Mouse (Mus musculus) embryonic facial prominence, embryonic 13.5 days (tissue): Measurements from ENCODE around the gene Nudt2. TPM values are rescaled to one million over a fixed set of nuclear protein-coding genes. Genes with fewer than 3 reads are reported as not detected.

Experiments used
- ATAC-seq: fragments of 200-750 bp; cut with Nextera tagmentation; 2 replicates; pipeline ENCODE4 v1.8.0; 2017; ENCODE audit warnings: low read depth; ENCODE audit not compliant: insufficient number of reproducible peaks, insufficient read depth, low FRiP score, low TSS enrichment
- H3K27ac ChIP-seq: fragments of 300-500 bp; sonication (generic); 2 replicates; pipeline ENCODE4 v1.5.1; 2015; ENCODE audit warnings: moderate library complexity, mild to moderate bottlenecking, inconsistent platforms
- H3K27me3 ChIP-seq: fragments of 300-500 bp; sonication (generic); 2 replicates; pipeline ENCODE4 v1.6.1; 2015; ENCODE audit warnings: mild to moderate bottlenecking, inconsistent platforms
- H3K36me3 ChIP-seq: fragments of 300-500 bp; sonication (generic); 2 replicates; pipeline ENCODE4 v1.6.1; 2015; ENCODE audit warnings: mild to moderate bottlenecking, inconsistent platforms
- H3K4me1 ChIP-seq: fragments of 300-500 bp; sonication (generic); 2 replicates; pipeline ENCODE4 v1.6.1; 2015; ENCODE audit warnings: inconsistent platforms
- H3K4me2 ChIP-seq: fragments of 300-500 bp; sonication (generic); 2 replicates; pipeline ENCODE4 v1.6.1; 2015; ENCODE audit warnings: moderate library complexity, mild to moderate bottlenecking, inconsistent platforms
- H3K4me3 ChIP-seq: fragments of 300-500 bp; sonication (generic); 2 replicates; pipeline ENCODE4 v1.5.1; 2015; ENCODE audit warnings: mild to moderate bottlenecking, inconsistent platforms
- H3K9ac ChIP-seq: fragments of 300-500 bp; sonication (generic); 2 replicates; pipeline ENCODE4 v1.6.1; 2015; ENCODE audit warnings: mild to moderate bottlenecking, inconsistent platforms
- H3K9me3 ChIP-seq: fragments of 300-500 bp; sonication (generic); 2 replicates; pipeline ENCODE4 v1.6.1; 2016; ENCODE audit warnings: inconsistent platforms
- WGBS: fragments of 180-500 bp; shearing (Covaris S2); methylation state at CpG from one replicate; pipeline ENCODE4 v1.1.7; 2015; ENCODE audit warnings: mixed read lengths; 5-methylcytosine and 5-hydroxymethylcytosine counted together
- polyA plus RNA-seq: library from polyadenylated mRNA; unstranded; fragments of >200 nt; fragmentation: Nextera tagmentation; extraction: Ambion mirVana; gene quantifications from 2 replicates; pipeline ENCODE4 v1.2.1, GENCODE M21; 2015

The Nudt2 gene
- polyA plus RNA-seq, 1 experiment from 2014 or later, result 54.1 TPM

DNA sequence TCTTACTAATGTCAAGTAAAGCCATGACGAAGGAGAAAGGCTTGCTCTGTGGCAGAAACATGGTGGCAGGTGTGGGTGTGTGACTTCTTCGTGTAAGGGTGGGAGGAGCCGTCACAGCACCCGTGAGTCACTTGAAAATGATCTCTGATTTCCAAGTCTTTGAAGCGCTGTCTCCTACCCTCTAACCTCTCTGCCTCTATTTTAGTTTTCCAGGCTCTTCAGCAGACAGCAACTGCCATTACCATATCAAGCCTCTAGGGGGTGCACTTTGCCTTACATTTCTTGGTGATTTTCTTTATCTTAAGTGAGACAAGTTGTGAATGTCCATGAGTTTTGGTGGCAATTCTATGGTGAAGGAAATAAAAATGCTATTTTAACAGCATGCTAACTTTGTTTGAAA lies 57.8 kb downstream of the Nudt2 start:
- Histone ChIP-seq H3K27ac (no peak overlapping the region), H3K27me3 (peaks cover 22% of the 10 kb centered on the region), H3K4me3 (no peak overlapping the region), H3K4me2 (no peak overlapping the region), H3K4me1 (peaks cover 8% of the 10 kb centered on the region), H3K9me3 (no peaks in the 10 kb centered on the region), H3K9ac (no peak overlapping the region), H3K36me3 (no peaks in the 10 kb centered on the region)
- ATAC-seq, result no peak
- 52% methylated on average over 5 of the region's 5 CpGs for WGBS

DNA sequence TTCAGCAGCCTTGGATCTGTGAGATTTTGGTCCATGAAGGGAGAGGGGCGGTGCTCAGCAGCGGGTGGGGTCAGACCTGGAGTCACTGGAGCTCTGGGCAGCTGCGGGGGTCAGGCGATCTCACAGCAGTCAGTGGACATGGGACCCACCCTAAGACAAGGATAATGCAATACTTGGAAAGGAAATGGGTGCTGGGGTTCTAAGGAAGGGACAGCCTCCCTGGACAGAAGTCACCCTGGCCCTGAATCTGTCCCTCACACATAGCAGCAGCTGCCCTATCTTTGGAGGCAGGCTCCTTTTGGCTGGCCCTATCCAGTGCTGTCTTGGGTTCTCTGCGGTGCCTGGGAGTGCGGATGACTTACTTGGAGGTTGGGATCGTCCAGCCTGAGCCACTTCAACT lies 58.9 kb downstream of the Nudt2 start:
- Histone ChIP-seq H3K9ac (no peak overlapping the region), H3K27me3 (peaks cover 24% of the 10 kb centered on the region), H3K4me2 (no peak overlapping the region), H3K27ac (no peak overlapping the region), H3K36me3 (no peaks in the 10 kb centered on the region), H3K4me1 (peaks cover 12% of the 10 kb centered on the region), H3K4me3 (no peak overlapping the region), H3K9me3 (no peaks in the 10 kb centered on the region)
- 70% methylated on average over 7 of the region's 7 CpGs for WGBS
- ATAC-seq, result no peak

- no peak for ATAC-seq
- no peaks in the 10 kb centered on the region for H3K9me3 ChIP-seq
- H3K9ac ChIP-seq, result no peak overlapping the region
- peaks cover 12% of the 10 kb centered on the region for H3K4me1 ChIP-seq
- no peak overlapping the region for H3K27ac ChIP-seq
- peaks cover 24% of the 10 kb centered on the region for H3K27me3 ChIP-seq
- no peaks in the 10 kb centered on the region for H3K36me3 ChIP-seq
- no peak overlapping the region for H3K4me3 ChIP-seq
- 70% methylated on average over 9 of the region's 9 CpGs for WGBS
- H3K4me2 ChIP-seq, result no peak overlapping the region
Observed at GRCm38 (mm10) chr4:41524829-41525228, 59.9 kb downstream of the Nudt2 start.

DNA sequence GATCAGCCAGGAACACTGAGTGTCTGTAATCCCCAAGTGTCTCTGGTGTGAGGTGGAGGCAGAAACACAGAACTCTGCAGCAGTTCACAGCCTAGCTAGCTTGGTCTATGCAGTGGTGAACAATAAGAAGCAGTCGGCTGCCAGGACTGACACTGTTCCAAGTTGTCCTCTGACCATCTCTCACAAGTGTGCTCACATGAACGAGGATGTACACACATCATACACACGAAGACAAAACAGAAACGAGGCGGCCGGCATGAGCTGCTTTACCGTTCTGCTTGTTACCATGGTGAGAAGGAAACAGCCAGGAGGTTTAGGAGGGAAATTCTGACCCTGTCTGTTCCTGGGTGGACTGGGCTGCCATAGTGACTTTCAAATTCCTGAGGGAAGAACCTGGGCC lies 61.6 kb downstream of the Nudt2 start:
- peaks cover 12% of the 10 kb centered on the region for H3K4me1 ChIP-seq
- no peaks in the 10 kb centered on the region for H3K36me3 ChIP-seq
- no peak overlapping the region for H3K4me2 ChIP-seq
- WGBS, result 62% methylated on average over 7 of the region's 7 CpGs
- no peak overlapping the region for H3K27ac ChIP-seq
- H3K27me3 ChIP-seq, result peaks cover 18% of the 10 kb centered on the region
- no peak for ATAC-seq
- H3K9ac ChIP-seq, result no peak overlapping the region
- H3K4me3 ChIP-seq, result no peak overlapping the region
- H3K9me3 ChIP-seq, result no peaks in the 10 kb centered on the region

GRCm38 (mm10) chr4:41527076-41527475 lies 62.1 kb downstream of the Nudt2 start:
- no peak overlapping the region for H3K27ac ChIP-seq
- H3K4me1 ChIP-seq, result peaks cover 12% of the 10 kb centered on the region
- H3K9me3 ChIP-seq, result no peaks in the 10 kb centered on the region
- H3K9ac ChIP-seq, result no peak overlapping the region
- no peaks in the 10 kb centered on the region for H3K36me3 ChIP-seq
- H3K27me3 ChIP-seq, result peaks cover 21% of the 10 kb centered on the region; the same call in 1 of the 2 replicates
- ATAC-seq, result no peak
- 43% methylated on average over 13 of the region's 13 CpGs for WGBS
- no peak overlapping the region for H3K4me2 ChIP-seq
- H3K4me3 ChIP-seq, result no peak overlapping the region

DNA sequence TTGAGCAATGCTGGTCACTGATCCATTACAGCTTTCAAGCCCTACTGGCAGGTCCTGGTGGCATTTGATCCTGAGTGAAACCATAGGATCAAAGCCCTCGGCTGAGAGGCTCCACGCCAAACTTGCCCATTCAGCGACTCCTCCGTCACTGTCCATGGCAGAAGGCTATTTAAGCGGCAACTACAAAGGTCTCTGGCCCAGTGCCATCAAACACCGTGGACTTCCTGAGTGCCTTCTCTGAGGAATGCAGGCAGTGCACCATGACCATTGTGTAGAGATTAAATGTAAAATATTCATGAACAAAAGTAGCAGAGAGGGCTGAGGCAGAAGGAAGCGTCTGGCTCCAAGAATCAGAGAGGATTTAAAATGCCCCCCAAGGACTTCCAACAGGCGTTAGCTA lies 63.0 kb downstream of the Nudt2 start:
- WGBS, result 51% methylated on average over 8 of the region's 8 CpGs
- ATAC-seq, result no peak
- Histone ChIP-seq H3K4me1 (peaks cover 12% of the 10 kb centered on the region), H3K9ac (no peak overlapping the region), H3K27ac (no peak overlapping the region), H3K4me2 (no peak overlapping the region), H3K27me3 (peaks cover 16% of the 10 kb centered on the region; the same call in 1 of the 2 replicates), H3K4me3 (no peak overlapping the region), H3K9me3 (no peaks in the 10 kb centered on the region), H3K36me3 (no peaks in the 10 kb centered on the region)

Other genes starting within 250 kb of the Nudt2 start
- gene Ubap2, start 190.0 kb upstream of the Nudt2 start, polyA plus RNA-seq, result 65.9 and 70.0 TPM in 2 replicates
- 53.9 and 58.5 TPM in 2 replicates for gene Dcaf12, start 150.3 kb upstream of the Nudt2 start, polyA plus RNA-seq
- gene Ubap1, start 116.2 kb upstream of the Nudt2 start, polyA plus RNA-seq, result 44.4 and 48.9 TPM in 2 replicates
- gene Kif24, start 264 bp upstream of the Nudt2 start, polyA plus RNA-seq, result 7.6 and 9.6 TPM in 2 replicates
- 8.3 and 12.2 TPM in 2 replicates for gene AI464131, start 37.9 kb downstream of the Nudt2 start, polyA plus RNA-seq
- gene 1110017D15Rik, start 52.2 kb downstream of the Nudt2 start, polyA plus RNA-seq, result 3.2 and 5.7 TPM in 2 replicates
- 1.8 and 3.1 TPM in 2 replicates for gene Fam219a, start 104.4 kb downstream of the Nudt2 start, polyA plus RNA-seq
- gene Dnaic1, start 104.6 kb downstream of the Nudt2 start, polyA plus RNA-seq, result 1.0 and 1.3 TPM in 2 replicates
- gene Enho, start 175.2 kb downstream of the Nudt2 start, polyA plus RNA-seq, result 19.4 and 23.2 TPM in 2 replicates
- gene Cntfr, start 231.9 kb downstream of the Nudt2 start, polyA plus RNA-seq, result 11.2 and 16.3 TPM in 2 replicates
- gene Il11ra1, start 234.8 kb downstream of the Nudt2 start, polyA plus RNA-seq, result 427 and 512 TPM in 2 replicates
- gene Rpp25l, start 248.4 kb downstream of the Nudt2 start, polyA plus RNA-seq, result 84.5 and 93.3 TPM in 2 replicates